Mouse (Mus musculus) neural tube, embryonic 11.5 days (tissue): ENCODE data around the gene Zbtb45. TPM values are rescaled to one million over a fixed set of nuclear protein-coding genes. Genes with fewer than 3 reads are reported as not detected.
A peak's percentile ranks its signal among the peaks of the same experiment; 100 is the strongest.

Source experiments
- ATAC-seq: fragments of 200-750 bp; cut with Nextera tagmentation; 2 replicates; pipeline ENCODE4 v1.8.0; 2017; ENCODE audit warnings: moderate number of reproducible peaks, mild to moderate bottlenecking, moderate TSS enrichment, moderate library complexity; ENCODE audit not compliant: insufficient read depth, low FRiP score, low TSS enrichment
- DNase-seq: peaks from one replicate; pipeline ENCODE4 v3.0.0-alpha.2; 2015; ENCODE audit warnings: low spot score
- H3K27ac ChIP-seq: fragments of 300-500 bp; sonication (generic); 2 replicates; pipeline ENCODE4 v1.5.1; 2014; ENCODE audit warnings: low read depth, mild to moderate bottlenecking, low read length
- H3K27me3 ChIP-seq: fragments of 300-500 bp; sonication (generic); 2 replicates; pipeline ENCODE4 v1.6.1; 2014; ENCODE audit warnings: mild to moderate bottlenecking, low read length, mixed read lengths; ENCODE audit not compliant: control insufficient read depth, insufficient read depth
- H3K36me3 ChIP-seq: fragments of 300-500 bp; sonication (generic); 2 replicates; pipeline ENCODE4 v1.6.1; 2014; ENCODE audit warnings: mild to moderate bottlenecking, low read length, moderate library complexity, mixed read lengths; ENCODE audit not compliant: control insufficient read depth, insufficient read depth
- H3K4me1 ChIP-seq: fragments of 300-500 bp; sonication (generic); 2 replicates; pipeline ENCODE4 v1.6.1; 2014; ENCODE audit warnings: low read length, mixed read lengths; ENCODE audit not compliant: control insufficient read depth, insufficient read depth
- H3K4me2 ChIP-seq: fragments of 300-500 bp; sonication (generic); 2 replicates; pipeline ENCODE4 v1.6.1; 2014; ENCODE audit warnings: low read depth, mild to moderate bottlenecking, moderate library complexity
- H3K4me3 ChIP-seq: fragments of 300-500 bp; sonication (generic); 2 replicates; pipeline ENCODE4 v1.5.1; 2014; ENCODE audit warnings: low read depth, low read length
- H3K9ac ChIP-seq: fragments of 300-500 bp; sonication (generic); 2 replicates; pipeline ENCODE4 v1.6.1; 2014; ENCODE audit warnings: mild to moderate bottlenecking, low read length
- H3K9me3 ChIP-seq: fragments of 300-500 bp; sonication (generic); 2 replicates; pipeline ENCODE4 v1.6.1; 2016; ENCODE audit warnings: low read length; ENCODE audit not compliant: control insufficient read depth
- WGBS: fragments of 180-500 bp; shearing (Covaris S2); extraction: QIAGEN DNeasy Blood & Tissue Kit; methylation state at CpG from one replicate; pipeline ENCODE4 v1.1.7; 2014; 5-methylcytosine and 5-hydroxymethylcytosine counted together
- polyA plus RNA-seq: library from polyadenylated mRNA; unstranded; fragments of >200 nt; fragmentation: Nextera tagmentation; extraction: Ambion mirVana; gene quantifications from 2 replicates; pipeline ENCODE4 v1.2.1, GENCODE M21; 2014

The Zbtb45 gene
- 30.7 and 33.5 TPM in 2 replicates for polyA plus RNA-seq

GRCm38 (mm10) chr7:13010005-13010908, at the start of gene Zbtb45:
Gene Zbtb45, minus strand, starts transcription at chr7:13010034.
- DNase-seq (peak; percentile 42), ATAC-seq (no peak; the same call in 1 of the 2 replicates)
- Histone ChIP-seq H3K9me3 (no peaks in the 10 kb centered on the region), H3K36me3 (peaks cover 5% of the 10 kb centered on the region; the same call in 1 of the 2 replicates), H3K4me2 (peak within 1 kb of the TSS; percentile 83), H3K4me3 (peak within 1 kb of the TSS; percentile 64), H3K27me3 (peaks cover 7% of the 10 kb centered on the region), H3K4me1 (peaks cover 8% of the 10 kb centered on the region), H3K9ac (peak within 1 kb of the TSS; percentile 87), H3K27ac (peak within 1 kb of the TSS; percentile 93)
- 7% methylated on average over 26 of the region's 26 CpGs for WGBS

GRCm38 (mm10) chr7:13059536-13059935, 49.7 kb upstream of the Zbtb45 start:
- 86% methylated on average over 9 of the region's 9 CpGs for WGBS

GRCm38 (mm10) chr7:13056913-13057700, 47.3 kb upstream of the Zbtb45 start:
- no peak overlapping the region for H3K9ac ChIP-seq
- no peaks in the 10 kb centered on the region for H3K4me1 ChIP-seq
- no peak for ATAC-seq
- 69% methylated on average over 8 of the region's 8 CpGs for WGBS
- H3K27me3 ChIP-seq, result no peaks in the 10 kb centered on the region
- H3K9me3 ChIP-seq, result no peaks in the 10 kb centered on the region
- no peak overlapping the region for H3K4me2 ChIP-seq
- no peak overlapping the region for H3K4me3 ChIP-seq
- DNase-seq, result no peak
- H3K27ac ChIP-seq, result no peak overlapping the region
- H3K36me3 ChIP-seq, result no peaks in the 10 kb centered on the region

More at GRCm38 (mm10) chr7:13059536-13059935, 49.7 kb upstream of the Zbtb45 start:
- ATAC-seq (no peak), DNase-seq (no peak)
- no peaks in the 10 kb centered on the region for H3K27me3 ChIP-seq
- no peak overlapping the region for H3K9ac ChIP-seq
- H3K4me1 ChIP-seq, result no peaks in the 10 kb centered on the region
- H3K36me3 ChIP-seq, result no peaks in the 10 kb centered on the region
- no peak overlapping the region for H3K27ac ChIP-seq
- no peak overlapping the region for H3K4me2 ChIP-seq
- H3K9me3 ChIP-seq, result no peaks in the 10 kb centered on the region
- no peak overlapping the region for H3K4me3 ChIP-seq

- DNase-seq, result peak; percentile 96
- peak within 1 kb of the TSS; percentile 49 for H3K9ac ChIP-seq
- WGBS, result under 1% methylated on average over 41 of the region's 41 CpGs
Measured at GRCm38 (mm10) chr7:13054287-13055010, 44.6 kb upstream of the Zbtb45 start, which contains the start of gene Mzf1. Gene Mzf1, minus strand, starts transcription at chr7:13054764.

GRCm38 (mm10) chr7:13053961-13054286, 44.1 kb upstream of the Zbtb45 start:
- peak overlapping the region; percentile 49 for H3K4me3 ChIP-seq
- no peaks in the 10 kb centered on the region for H3K36me3 ChIP-seq
- no peak for DNase-seq
- H3K4me1 ChIP-seq, result no peaks in the 10 kb centered on the region
- H3K9me3 ChIP-seq, result no peaks in the 10 kb centered on the region
- no peak for ATAC-seq
- H3K4me2 ChIP-seq, result peak overlapping the region; percentile 39
- H3K9ac ChIP-seq, result peak overlapping the region; percentile 49
- H3K27me3 ChIP-seq, result no peaks in the 10 kb centered on the region
- WGBS, result 3% methylated on average over 15 of the region's 15 CpGs
- H3K27ac ChIP-seq, result no peak overlapping the region

More at GRCm38 (mm10) chr7:13054287-13055010, 44.6 kb upstream of the Zbtb45 start, which contains the start of gene Mzf1:
- no peaks in the 10 kb centered on the region for H3K4me1 ChIP-seq
- ATAC-seq, result peak; percentile 94
- peak within 1 kb of the TSS; percentile 77 for H3K27ac ChIP-seq
- peak within 1 kb of the TSS; percentile 49 for H3K4me3 ChIP-seq
- H3K36me3 ChIP-seq, result no peaks in the 10 kb centered on the region
- peak within 1 kb of the TSS; percentile 39 for H3K4me2 ChIP-seq
- no peaks in the 10 kb centered on the region for H3K27me3 ChIP-seq
- H3K9me3 ChIP-seq, result no peaks in the 10 kb centered on the region

GRCm38 (mm10) chr7:13053501-13053900, 43.7 kb upstream of the Zbtb45 start:
- no peak overlapping the region for H3K27ac ChIP-seq
- no peaks in the 10 kb centered on the region for H3K4me1 ChIP-seq
- ATAC-seq, result no peak
- H3K4me2 ChIP-seq, result peak overlapping the region; percentile 39
- no peaks in the 10 kb centered on the region for H3K27me3 ChIP-seq
- peak overlapping the region; percentile 49 for H3K4me3 ChIP-seq
- H3K9me3 ChIP-seq, result no peaks in the 10 kb centered on the region
- 96% methylated on average over 2 of the region's 2 CpGs for WGBS
- DNase-seq, result no peak
- H3K9ac ChIP-seq, result no peak overlapping the region
- H3K36me3 ChIP-seq, result no peaks in the 10 kb centered on the region

- Histone ChIP-seq H3K4me1 (no peaks in the 10 kb centered on the region), H3K9me3 (no peaks in the 10 kb centered on the region), H3K36me3 (no peaks in the 10 kb centered on the region), H3K27me3 (no peaks in the 10 kb centered on the region), H3K9ac (no peak overlapping the region), H3K4me3 (no peak overlapping the region), H3K27ac (no peak overlapping the region), H3K4me2 (no peak overlapping the region)
- WGBS, result 90% methylated on average over 13 of the region's 13 CpGs
- DNase-seq (no peak), ATAC-seq (no peak)
Measured at GRCm38 (mm10) chr7:13053001-13053400, 43.2 kb upstream of the Zbtb45 start.

- ATAC-seq (0 out of 2 replicates have a peak, but pooled peaks have one; percentile 24), DNase-seq (peak; percentile 66)
- peaks cover 8% of the 10 kb centered on the region for H3K4me1 ChIP-seq
- peaks cover 35% of the 10 kb centered on the region for H3K27me3 ChIP-seq
- H3K4me3 ChIP-seq, result no peak overlapping the region
- H3K36me3 ChIP-seq, result no peaks in the 10 kb centered on the region
- H3K9me3 ChIP-seq, result no peaks in the 10 kb centered on the region; the same call in 1 of the 2 replicates
- WGBS, result 15% methylated on average over 2 of the region's 2 CpGs
- H3K9ac ChIP-seq, result no peak overlapping the region
- no peak overlapping the region for H3K4me2 ChIP-seq
- H3K27ac ChIP-seq, result no peak overlapping the region
Measured at GRCm38 (mm10) chr7:13046084-13046483, 36.2 kb upstream of the Zbtb45 start.
